Mouse (Mus musculus): ENCODE results near the gene Lair1.

Gene Lair1

DNA sequence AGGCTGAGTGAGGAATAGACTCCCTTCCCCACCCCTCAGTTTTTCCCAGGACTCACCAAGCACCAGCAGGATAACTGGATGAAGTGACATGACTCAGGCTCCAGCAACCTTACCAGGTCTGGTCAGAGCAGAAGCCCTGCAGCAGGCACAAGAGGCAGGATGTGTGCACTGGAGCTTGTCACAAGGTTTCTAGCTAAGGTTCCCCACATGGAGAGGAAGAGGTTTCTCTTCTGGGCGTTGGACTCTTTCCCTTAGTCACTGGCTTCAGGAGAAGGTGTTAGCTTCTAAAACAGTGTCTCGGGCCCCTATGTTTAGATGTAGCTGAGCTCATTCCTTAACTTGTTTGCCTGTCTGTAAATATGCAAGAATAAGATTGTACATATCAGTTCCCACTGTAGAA, at the start of gene Lair1:
Lair1 (minus strand) TSS at position 192 of the 400 bp plus-strand sequence.
- H3K36me3 ChIP-seq (ENCODE audit: control insufficient read depth, insufficient read depth, low read length, poor library complexity, severe bottlenecking), result no peaks in the 10 kb centered on the region
- H3K27me3 ChIP-seq (ENCODE audit: control insufficient read depth, insufficient read depth, low read length, poor library complexity, severe bottlenecking), result no peaks in the 10 kb centered on the region
- peak; percentile 31 for DNase-seq (ENCODE audit: low read depth, low spot score)

DNA sequence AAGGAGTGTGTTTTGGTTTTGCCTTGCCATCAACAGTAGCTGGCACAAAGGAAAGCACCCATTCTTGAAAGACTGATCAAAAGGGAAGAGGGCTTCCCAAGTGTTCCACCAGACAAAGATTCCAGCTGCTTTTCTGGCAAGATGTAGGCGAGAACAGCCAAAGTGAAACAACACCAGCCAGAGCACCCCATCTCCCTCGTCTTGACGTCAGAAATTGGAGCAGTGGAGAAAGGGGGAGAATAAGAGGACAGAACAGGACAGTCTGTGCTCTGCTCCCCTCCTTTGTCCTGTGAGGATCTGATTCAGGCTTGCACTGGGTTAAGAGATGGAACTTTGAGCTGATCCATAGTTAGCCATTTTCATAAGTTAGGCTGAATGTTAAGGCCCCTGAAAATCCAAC, 48.8 kb upstream of the Lair1 start:
- Histone ChIP-seq H3K27me3 (ENCODE audit: control insufficient read depth, insufficient read depth, low read length, poor library complexity, severe bottlenecking) (no peaks in the 10 kb centered on the region), H3K36me3 (ENCODE audit: control insufficient read depth, insufficient read depth, low read length, poor library complexity, severe bottlenecking) (no peaks in the 10 kb centered on the region)
- DNase-seq (ENCODE audit: low read depth, low spot score), result no peak

DNA sequence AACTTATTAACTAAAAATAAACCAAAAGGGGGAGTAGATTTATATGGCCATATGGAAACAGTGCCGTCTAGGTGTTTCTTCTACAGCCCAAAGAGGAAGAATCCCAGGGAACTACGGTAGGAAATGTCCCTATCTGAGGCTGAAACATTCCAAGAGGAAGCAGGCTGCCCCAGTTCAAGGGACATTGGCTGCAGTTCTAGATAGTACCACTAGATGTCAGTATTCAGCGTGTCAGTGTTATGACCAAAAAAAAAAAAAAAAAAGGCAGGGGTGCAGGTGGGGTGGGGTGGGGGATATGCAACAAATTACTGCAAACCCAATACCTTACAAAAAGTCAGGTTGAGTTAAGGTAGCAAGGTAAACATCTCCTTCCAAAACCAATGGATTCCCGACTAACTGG, 40.4 kb upstream of the Lair1 start:
- no peaks in the 10 kb centered on the region for H3K36me3 ChIP-seq (ENCODE audit: control insufficient read depth, insufficient read depth, low read length, poor library complexity, severe bottlenecking)
- peak; percentile 78 for DNase-seq (ENCODE audit: low read depth, low spot score)
- no peaks in the 10 kb centered on the region for H3K27me3 ChIP-seq (ENCODE audit: control insufficient read depth, insufficient read depth, low read length, poor library complexity, severe bottlenecking)

DNA sequence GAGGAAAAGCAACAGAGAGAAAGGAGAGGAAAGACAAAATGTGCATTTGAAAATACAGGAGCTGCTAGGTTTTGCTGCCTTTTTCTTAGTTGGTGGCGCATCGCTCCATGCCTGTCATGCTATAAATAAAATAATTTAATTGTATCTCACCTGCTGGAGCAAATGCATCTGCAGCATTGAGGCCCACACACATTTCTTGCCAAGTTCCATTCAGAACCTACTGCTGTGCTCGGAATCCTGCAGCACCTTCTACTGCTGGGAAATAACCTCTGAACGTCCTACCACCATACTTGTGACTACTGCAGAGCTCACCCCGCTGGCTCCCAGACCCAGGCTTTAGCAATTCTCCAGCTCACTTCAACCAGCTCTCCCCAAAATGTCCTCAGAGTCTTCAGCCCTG, 38.1 kb upstream of the Lair1 start:
- no peak for DNase-seq (ENCODE audit: low read depth, low spot score)
- Histone ChIP-seq H3K36me3 (ENCODE audit: control insufficient read depth, insufficient read depth, low read length, poor library complexity, severe bottlenecking) (no peaks in the 10 kb centered on the region), H3K27me3 (ENCODE audit: control insufficient read depth, insufficient read depth, low read length, poor library complexity, severe bottlenecking) (no peaks in the 10 kb centered on the region)

DNA sequence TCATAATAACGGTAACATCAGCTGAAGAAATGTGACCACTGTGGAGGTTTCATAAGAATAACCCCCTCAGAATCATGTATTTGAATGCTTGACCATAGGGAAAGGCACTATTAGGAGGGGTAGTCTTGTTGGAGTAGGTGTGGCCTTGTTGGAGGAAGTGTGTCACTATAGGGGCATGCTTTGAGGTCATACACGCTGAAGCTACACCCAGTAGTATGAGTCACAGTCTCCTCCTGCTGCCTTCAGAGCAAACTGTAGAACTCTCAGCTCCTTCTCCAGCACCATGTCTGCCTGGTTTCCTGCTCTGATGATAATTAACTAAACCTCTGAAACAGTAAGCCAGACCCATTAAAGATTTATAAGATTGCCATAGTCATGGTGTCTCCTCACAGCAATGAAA, 35.8 kb upstream of the Lair1 start:
- peak; percentile 34 for DNase-seq (ENCODE audit: low read depth, low spot score)
- Histone ChIP-seq H3K36me3 (ENCODE audit: control insufficient read depth, insufficient read depth, low read length, poor library complexity, severe bottlenecking) (no peaks in the 10 kb centered on the region), H3K27me3 (ENCODE audit: control insufficient read depth, insufficient read depth, low read length, poor library complexity, severe bottlenecking) (no peaks in the 10 kb centered on the region)

DNA sequence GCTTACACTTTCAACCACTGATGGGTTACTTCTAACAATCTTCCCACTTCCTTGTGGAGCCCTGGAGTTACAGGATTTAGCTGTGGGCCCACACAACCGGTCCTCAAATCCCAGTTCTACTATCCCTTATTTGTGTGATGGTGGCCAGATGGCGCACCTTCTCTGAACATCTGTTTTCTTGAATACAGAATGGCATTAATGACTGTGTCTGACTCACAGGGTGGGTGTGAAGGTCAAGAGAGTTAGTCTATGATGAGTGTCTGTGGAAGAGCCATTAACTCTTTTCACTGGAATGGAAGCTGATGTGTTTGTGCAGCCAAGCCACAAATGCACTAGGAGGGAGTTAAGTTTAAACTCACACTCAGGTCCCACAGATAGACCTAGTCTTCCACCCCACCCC, 35.3 kb upstream of the Lair1 start:
- H3K27me3 ChIP-seq (ENCODE audit: control insufficient read depth, insufficient read depth, low read length, poor library complexity, severe bottlenecking), result no peaks in the 10 kb centered on the region
- no peak for DNase-seq (ENCODE audit: low read depth, low spot score)
- no peaks in the 10 kb centered on the region for H3K36me3 ChIP-seq (ENCODE audit: control insufficient read depth, insufficient read depth, low read length, poor library complexity, severe bottlenecking)

DNA sequence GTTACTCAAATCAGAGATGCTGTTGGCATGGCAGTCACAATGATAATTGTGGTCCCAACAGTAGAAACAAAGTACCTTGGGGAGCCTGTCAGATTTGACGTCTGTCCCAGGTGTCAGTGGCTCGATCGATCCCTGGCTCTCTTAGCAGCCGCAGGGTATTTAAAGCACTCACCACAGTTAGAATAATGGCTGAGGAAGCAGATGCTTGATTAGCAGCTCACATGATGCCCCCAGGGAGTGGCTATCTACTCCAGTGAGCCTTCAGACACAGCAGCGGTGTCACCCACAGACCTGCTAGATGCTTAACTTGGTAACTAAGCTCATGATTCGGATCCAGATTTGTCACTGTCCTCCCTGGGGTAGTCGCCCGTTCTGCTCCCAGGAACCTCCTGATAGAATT, 28.2 kb upstream of the Lair1 start:
- no peaks in the 10 kb centered on the region for H3K36me3 ChIP-seq (ENCODE audit: control insufficient read depth, insufficient read depth, low read length, poor library complexity, severe bottlenecking)
- H3K27me3 ChIP-seq (ENCODE audit: control insufficient read depth, insufficient read depth, low read length, poor library complexity, severe bottlenecking), result no peaks in the 10 kb centered on the region
- peak; percentile 74 for DNase-seq (ENCODE audit: low read depth, low spot score)

DNA sequence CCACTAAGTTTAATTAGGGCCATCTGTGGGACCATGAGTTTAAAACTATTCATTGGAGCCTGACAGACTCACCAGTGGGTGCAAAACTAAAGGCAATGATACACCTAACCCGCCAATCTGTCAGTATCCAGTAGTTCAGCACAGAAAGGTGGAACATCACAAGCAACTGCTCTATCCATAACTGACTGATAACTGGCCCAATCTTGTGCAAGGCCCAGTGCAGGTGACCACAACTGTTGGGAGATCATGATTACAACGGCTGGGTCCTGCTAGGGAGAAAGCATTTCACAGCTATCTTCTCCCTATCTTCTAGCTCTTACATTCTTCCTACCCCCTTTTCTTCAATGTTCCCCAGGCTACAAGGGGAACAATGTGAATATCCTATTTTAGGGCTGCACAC, 25.7 kb upstream of the Lair1 start:
- Histone ChIP-seq H3K27me3 (ENCODE audit: control insufficient read depth, insufficient read depth, low read length, poor library complexity, severe bottlenecking) (no peaks in the 10 kb centered on the region), H3K36me3 (ENCODE audit: control insufficient read depth, insufficient read depth, low read length, poor library complexity, severe bottlenecking) (no peaks in the 10 kb centered on the region)
- DNase-seq (ENCODE audit: low read depth, low spot score), result no peak

DNA sequence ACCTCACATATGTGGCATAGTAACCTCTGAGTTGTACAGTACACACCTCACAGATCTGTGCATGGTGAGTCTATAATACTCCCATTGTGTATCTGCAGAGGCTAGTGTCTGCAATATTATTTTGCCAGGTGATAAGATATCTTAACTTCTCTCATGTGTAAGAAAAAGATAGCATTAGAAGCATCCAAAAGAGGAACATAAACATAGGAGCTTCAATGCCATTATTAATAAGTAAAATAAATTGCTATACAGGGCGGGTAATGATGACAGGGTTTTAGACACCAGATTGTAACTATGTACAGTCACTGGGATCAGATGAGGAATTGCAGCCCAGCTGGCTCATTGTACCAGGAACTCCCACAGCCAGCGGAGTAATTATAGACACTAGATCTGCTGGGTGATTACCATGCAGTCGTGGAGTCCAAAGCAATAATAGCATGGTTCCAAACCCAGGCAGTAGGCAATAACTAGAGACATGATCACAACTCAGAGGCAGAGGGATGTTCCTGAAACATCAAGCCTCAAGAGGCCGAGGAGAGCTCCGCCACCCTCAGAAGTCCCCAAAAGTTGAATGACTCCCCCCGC, 25.0 kb upstream of the Lair1 start:
- Histone ChIP-seq H3K27me3 (ENCODE audit: control insufficient read depth, insufficient read depth, low read length, poor library complexity, severe bottlenecking) (no peaks in the 10 kb centered on the region), H3K36me3 (ENCODE audit: control insufficient read depth, insufficient read depth, low read length, poor library complexity, severe bottlenecking) (no peaks in the 10 kb centered on the region)
- no peak for DNase-seq (ENCODE audit: low read depth, low spot score)

DNA sequence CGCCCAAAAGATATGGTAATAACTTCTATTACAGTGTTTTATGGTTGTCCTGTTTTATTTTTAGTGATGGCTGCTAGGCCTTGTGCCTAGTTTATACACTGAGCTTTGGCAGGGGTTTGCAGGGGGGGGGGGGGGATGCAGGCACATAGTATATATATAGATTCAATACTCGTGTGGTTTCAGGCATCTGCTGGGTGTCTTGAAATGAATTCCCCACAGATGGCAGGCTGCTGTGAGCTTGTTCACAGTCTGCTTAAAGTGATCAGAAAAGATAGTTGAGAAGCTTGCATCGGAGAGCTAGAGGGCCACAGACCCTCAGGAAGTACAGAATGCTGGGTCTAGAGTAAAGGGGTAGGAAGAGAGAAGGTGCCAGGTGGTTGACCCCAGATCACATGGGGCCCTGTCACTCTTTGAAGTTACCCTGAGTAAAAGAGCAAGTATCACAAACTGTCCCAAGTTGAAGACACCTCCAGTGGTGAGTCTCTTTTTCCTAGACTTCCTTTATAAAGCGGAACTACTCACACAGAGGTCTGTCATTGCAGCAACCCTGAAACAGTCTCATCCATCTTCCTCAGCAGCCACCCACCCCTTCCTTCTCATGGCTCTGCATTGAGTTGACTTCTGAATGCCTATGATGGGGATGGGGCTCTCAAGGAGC, 24.4 kb upstream of the Lair1 start:
- Histone ChIP-seq H3K27me3 (ENCODE audit: control insufficient read depth, insufficient read depth, low read length, poor library complexity, severe bottlenecking) (no peaks in the 10 kb centered on the region), H3K36me3 (ENCODE audit: control insufficient read depth, insufficient read depth, low read length, poor library complexity, severe bottlenecking) (no peaks in the 10 kb centered on the region)
- DNase-seq (ENCODE audit: low read depth, low spot score), result peak; percentile 33

DNA sequence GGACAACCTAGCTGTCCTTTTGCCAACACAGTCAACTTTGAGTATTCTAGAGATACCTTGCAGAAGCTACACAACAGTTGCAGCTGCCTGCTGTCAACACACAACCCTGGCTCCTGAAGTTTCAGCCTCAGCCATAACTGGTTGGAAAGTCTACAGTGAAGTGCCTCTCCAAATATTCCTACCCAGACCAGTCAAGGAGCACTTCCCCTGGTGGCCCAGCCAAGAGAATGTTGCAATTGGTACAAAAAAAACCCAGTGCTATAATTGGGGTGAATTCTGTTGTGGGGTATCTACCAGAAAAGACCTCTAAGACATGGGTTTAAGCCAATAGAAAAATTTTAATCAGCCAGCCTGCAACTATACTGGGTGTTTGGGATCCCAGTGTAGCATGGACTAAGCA, 22.6 kb upstream of the Lair1 start:
- Histone ChIP-seq H3K36me3 (ENCODE audit: control insufficient read depth, insufficient read depth, low read length, poor library complexity, severe bottlenecking) (no peaks in the 10 kb centered on the region), H3K27me3 (ENCODE audit: control insufficient read depth, insufficient read depth, low read length, poor library complexity, severe bottlenecking) (no peaks in the 10 kb centered on the region)
- no peak for DNase-seq (ENCODE audit: low read depth, low spot score)

DNA sequence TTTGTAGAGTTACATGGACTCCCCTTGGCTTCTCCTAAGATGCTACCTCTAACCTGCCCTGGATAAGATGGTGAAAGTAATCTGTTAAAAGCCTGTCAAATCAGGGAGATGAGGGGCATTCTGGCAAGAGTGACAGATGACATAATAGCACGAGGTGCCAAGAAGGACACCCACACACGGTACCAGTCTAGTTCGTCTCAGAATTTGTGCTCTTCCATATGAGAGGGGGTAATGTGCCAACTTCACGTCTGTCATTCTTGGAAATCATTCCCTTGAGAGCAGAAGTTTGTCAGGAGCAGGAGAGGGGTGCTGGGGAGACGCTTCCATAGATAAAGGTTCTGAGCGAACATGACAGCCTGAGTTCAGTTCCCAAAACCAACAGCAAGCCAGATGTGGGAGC, 21.2 kb upstream of the Lair1 start:
- Histone ChIP-seq H3K27me3 (ENCODE audit: control insufficient read depth, insufficient read depth, low read length, poor library complexity, severe bottlenecking) (no peaks in the 10 kb centered on the region), H3K36me3 (ENCODE audit: control insufficient read depth, insufficient read depth, low read length, poor library complexity, severe bottlenecking) (no peaks in the 10 kb centered on the region)
- DNase-seq (ENCODE audit: low read depth, low spot score), result no peak

DNA sequence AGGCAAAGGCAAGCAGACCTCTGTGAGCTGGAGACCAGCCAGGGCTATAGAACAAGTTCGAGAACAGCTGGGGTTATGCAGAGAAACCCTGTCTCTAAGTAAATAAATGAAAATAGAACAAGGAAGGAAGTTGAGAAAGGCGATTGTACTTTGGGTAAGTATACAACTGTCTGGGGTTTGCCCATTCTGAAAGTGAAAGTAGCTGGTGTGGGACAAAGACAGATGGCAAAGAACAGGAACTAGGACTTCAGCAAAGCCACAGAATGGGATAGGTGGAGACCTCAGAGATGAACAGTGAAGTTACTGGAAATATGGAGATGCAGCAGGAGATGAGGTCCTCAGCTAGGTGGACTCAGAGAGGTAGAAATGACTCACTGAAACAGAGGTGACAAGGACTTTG, 19.8 kb upstream of the Lair1 start:
- DNase-seq (ENCODE audit: low read depth, low spot score), result peak; percentile 79
- H3K27me3 ChIP-seq (ENCODE audit: control insufficient read depth, insufficient read depth, low read length, poor library complexity, severe bottlenecking), result no peaks in the 10 kb centered on the region
- H3K36me3 ChIP-seq (ENCODE audit: control insufficient read depth, insufficient read depth, low read length, poor library complexity, severe bottlenecking), result no peaks in the 10 kb centered on the region

DNA sequence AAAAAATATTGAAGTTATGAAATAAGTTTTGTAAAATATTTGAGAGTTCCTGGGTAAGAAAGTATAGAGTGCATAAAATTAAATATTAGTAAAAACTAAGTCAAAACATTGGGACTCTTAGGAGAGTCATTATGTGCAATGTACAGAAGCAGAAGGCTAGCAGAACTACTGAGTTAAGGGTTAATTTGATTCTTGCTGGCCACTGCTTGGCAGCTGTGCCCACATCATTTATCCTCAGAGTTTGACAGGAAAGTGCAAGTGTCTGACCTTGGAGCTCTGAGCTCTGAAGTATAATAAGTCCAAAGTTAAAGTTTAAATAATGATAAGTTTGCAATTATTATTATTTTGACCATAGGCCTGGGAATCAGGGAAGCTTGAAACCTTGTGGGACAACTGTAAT, 18.7 kb upstream of the Lair1 start:
- H3K27me3 ChIP-seq (ENCODE audit: control insufficient read depth, insufficient read depth, low read length, poor library complexity, severe bottlenecking), result no peaks in the 10 kb centered on the region
- DNase-seq (ENCODE audit: low read depth, low spot score), result no peak
- H3K36me3 ChIP-seq (ENCODE audit: control insufficient read depth, insufficient read depth, low read length, poor library complexity, severe bottlenecking), result no peaks in the 10 kb centered on the region

DNA sequence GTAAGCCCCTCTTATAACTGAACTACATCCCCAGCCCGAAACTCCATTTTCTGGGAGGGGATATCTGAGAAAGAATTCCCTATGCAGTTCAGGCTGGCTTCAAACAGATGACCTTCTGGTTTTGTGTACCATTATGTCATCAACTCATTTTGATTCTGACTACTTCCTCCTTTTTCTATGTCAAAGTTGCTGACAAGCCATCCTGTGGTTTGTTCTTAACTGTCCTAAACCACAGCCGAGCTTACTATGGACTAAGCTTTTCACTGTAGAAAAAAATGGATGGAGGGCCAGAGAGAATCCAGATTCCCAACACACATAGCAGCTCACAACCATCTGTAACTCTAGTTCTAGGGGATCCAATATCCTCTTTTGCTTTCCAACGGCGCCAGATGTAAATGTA, 17.5 kb upstream of the Lair1 start:
- no peaks in the 10 kb centered on the region for H3K36me3 ChIP-seq (ENCODE audit: control insufficient read depth, insufficient read depth, low read length, poor library complexity, severe bottlenecking)
- no peaks in the 10 kb centered on the region for H3K27me3 ChIP-seq (ENCODE audit: control insufficient read depth, insufficient read depth, low read length, poor library complexity, severe bottlenecking)
- peak; percentile 55 for DNase-seq (ENCODE audit: low read depth, low spot score)

DNA sequence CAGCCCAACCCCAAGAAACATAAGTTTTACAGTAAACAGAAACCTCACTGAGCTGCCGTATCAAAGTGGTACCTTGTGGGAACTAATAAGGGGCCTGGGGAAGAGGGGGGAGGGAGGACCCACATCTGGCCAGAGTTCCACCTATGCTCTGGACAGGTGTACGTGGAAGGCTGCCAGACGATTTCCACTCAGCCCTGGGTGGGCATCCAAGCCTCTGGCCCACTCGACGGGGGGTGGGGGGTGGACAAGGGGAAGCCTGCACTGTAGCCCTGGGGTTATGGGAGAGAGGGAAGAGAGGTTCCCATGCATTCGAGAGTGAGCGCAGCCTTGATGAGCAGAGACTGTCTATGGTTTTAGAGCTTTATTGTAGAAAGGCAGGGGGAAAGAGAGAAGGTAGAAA, 16.5 kb upstream of the Lair1 start:
- DNase-seq (ENCODE audit: low read depth, low spot score), result no peak

More for the DNA sequence above, 16.5 kb upstream of the Lair1 start:
- Histone ChIP-seq H3K36me3 (ENCODE audit: control insufficient read depth, insufficient read depth, low read length, poor library complexity, severe bottlenecking) (no peaks in the 10 kb centered on the region), H3K27me3 (ENCODE audit: control insufficient read depth, insufficient read depth, low read length, poor library complexity, severe bottlenecking) (no peaks in the 10 kb centered on the region)
